In genomic region chr7:25301063-25301462, GRCm38 (mm10) we compare ENCODE assay signal across 8 mouse cellular contexts. TPM values are rescaled to one million over a fixed set of nuclear protein-coding genes. Genes with fewer than 3 reads are reported as not detected.
A peak's percentile ranks its signal among the peaks of the same experiment; 100 is the strongest.
DNase-seq lines count a peak whose midpoint lies in the region; ATAC-seq and TF ChIP-seq lines count a peak whose summit lies in the region.

Prr19 (plus strand) TSS chr7:25301411.

- DNase-seq in kidney, postnatal 4 days = peak; percentile 57 to 70
- no peak for DNase-seq in kidney, adult 18-20 months
- peak; percentile 83 for DNase-seq in brain, embryonic 14.5 days (ENCODE audit: low read depth)
- DNase-seq in retina, postnatal 1 day = peak; percentile 86
- no peak for DNase-seq in layer of hippocampus, adult 8-10 months (ENCODE audit: low spot score in 2 of 2)
- DNase-seq in layer of hippocampus, adult 9-10 months (ENCODE audit: low spot score) = no peak
- DNase-seq in layer of hippocampus, adult 2 months (ENCODE audit: low spot score in 2 of 2) = no peak

- H3K27ac ChIP-seq in limb, embryonic 15.5 days = no peak within 1 kb of the TSS
- H3K27ac ChIP-seq in layer of hippocampus, adult 2 months = no peak within 1 kb of the TSS

- H3K4me3 ChIP-seq in limb, embryonic 15.5 days = no peak within 1 kb of the TSS
- no peak within 1 kb of the TSS for H3K4me3 ChIP-seq in layer of hippocampus, adult 2 months

- TF ChIP-seq POLR2A in brain, embryonic 14.5 days (IDR thresholded peaks at IDR 0.05; ENCODE audit: borderline replicate concordance, extremely low read depth, insufficient read depth, insufficient read length, poor library complexity, severe bottlenecking) = no peak

- no peaks in the 10 kb centered on the region for H3K9me3 ChIP-seq in limb, embryonic 15.5 days

- no peak for TF ChIP-seq CTCF in brain, embryonic 14.5 days (IDR thresholded peaks at IDR 0.05; ENCODE audit: borderline replicate concordance, extremely low read depth, insufficient read depth, insufficient read length)
- no peak for TF ChIP-seq CTCF in layer of hippocampus, adult 2 months (conservative IDR thresholded peaks at IDR 0.05)

- no peaks in the 10 kb centered on the region for H3K36me3 ChIP-seq in limb, embryonic 15.5 days

- no peak within 1 kb of the TSS for H3K4me2 ChIP-seq in limb, embryonic 15.5 days

- no peak within 1 kb of the TSS for H3K9ac ChIP-seq in limb, embryonic 15.5 days

- peaks cover 8% of the 10 kb centered on the region; the same call in 1 of the 2 replicates for H3K27me3 ChIP-seq in limb, embryonic 15.5 days

- WGBS in limb, embryonic 15.5 days = 59% methylated on average over 19 of the region's 19 CpGs

- ATAC-seq in limb, embryonic 15.5 days (ENCODE audit: insufficient number of reproducible peaks, low FRiP score, low TSS enrichment, low read depth) = 0 out of 2 replicates have a peak, but pooled peaks have one; percentile 50

- peaks cover 22% of the 10 kb centered on the region for H3K4me1 ChIP-seq in limb, embryonic 15.5 days

RNA-seq across cellular contexts. Expression of gene Prr19, which starts in this region (rescaled TPM):
- 2.8 and 2.9 TPM in 2 replicates for polyA plus RNA-seq in brain, embryonic 14.5 days (2012; rRNA removed)
- 0.32 and 0.40 TPM in 2 replicates for polyA plus RNA-seq in limb, embryonic 15.5 days (2015; fragmentation: Nextera tagmentation; extraction: Ambion mirVana)
- under 1 TPM in 1 of 4 experiments, not detected in 3; 0.25 TPM for total RNA-seq in layer of hippocampus, adult 8-10 months (2022)
- total RNA-seq in layer of hippocampus, adult 2 months (2021) = not detected

Comparison
In these comparisons a context has a peak if more than half of its experiments do, and no peak if none do; other contexts are left out.
1. DNase-seq: peak in kidney, postnatal 4 days (2 of 2), brain, embryonic 14.5 days (single experiment) and retina, postnatal 1 day (single experiment); none in kidney, adult 18-20 months (single experiment), layer of hippocampus, adult 8-10 months (0 of 2), layer of hippocampus, adult 9-10 months (single experiment) and layer of hippocampus, adult 2 months (0 of 2).
2. Peak in ATAC-seq in limb, embryonic 15.5 days; RNA of the gene not detected or under 1 TPM.